Mouse (Mus musculus) hindbrain, embryonic 15.5 days (tissue): ENCODE measurements around the gene Cdk2ap2. TPM values are rescaled to one million over a fixed set of nuclear protein-coding genes. Genes with fewer than 3 reads are reported as not detected.
A peak's percentile ranks its signal among the peaks of the same experiment; 100 is the strongest.
"Not testable (repeated sequence)": the region's sequence is repeated elsewhere in the genome, so short reads cannot be mapped to it uniquely, and the experiment has no call there.

ENCODE experiments used
- ATAC-seq: fragments of 200-750 bp; cut with Nextera tagmentation; 2 replicates; pipeline ENCODE4 v1.8.0; 2017; ENCODE audit warnings: low read depth, moderate number of reproducible peaks, moderate TSS enrichment; ENCODE audit not compliant: low FRiP score
- H3K27ac ChIP-seq: fragments of 300-500 bp; sonication (generic); replicated peaks from 2 replicates; pipeline ENCODE4 v1.5.1; 2015; ENCODE audit warnings: mild to moderate bottlenecking, inconsistent platforms
- H3K27me3 ChIP-seq: fragments of 300-500 bp; sonication (generic); 2 replicates; pipeline ENCODE4 v1.6.1; 2015; ENCODE audit warnings: control low read depth, inconsistent platforms
- H3K36me3 ChIP-seq: fragments of 300-500 bp; sonication (generic); 2 replicates; pipeline ENCODE4 v1.6.1; 2015; ENCODE audit warnings: control low read depth, inconsistent platforms
- H3K4me1 ChIP-seq: fragments of 300-500 bp; sonication (generic); replicated peaks from 2 replicates; pipeline ENCODE4 v1.6.1; 2015; ENCODE audit warnings: control low read depth, inconsistent platforms
- H3K4me2 ChIP-seq: fragments of 300-500 bp; sonication (generic); 2 replicates; pipeline ENCODE4 v1.6.1; 2015; ENCODE audit warnings: moderate library complexity, mild to moderate bottlenecking, inconsistent platforms
- H3K4me3 ChIP-seq: fragments of 300-500 bp; sonication (generic); 2 replicates; pipeline ENCODE4 v1.5.1; 2015; ENCODE audit warnings: mild to moderate bottlenecking, inconsistent platforms
- H3K9ac ChIP-seq: fragments of 300-500 bp; sonication (generic); 2 replicates; pipeline ENCODE4 v1.6.1; 2015; ENCODE audit warnings: inconsistent platforms
- H3K9me3 ChIP-seq: fragments of 300-500 bp; sonication (generic); 2 replicates; pipeline ENCODE4 v1.6.1; 2016; ENCODE audit warnings: control low read depth, inconsistent platforms
- WGBS: fragments of 180-500 bp; shearing (Covaris S2); methylation state at CpG from one replicate; pipeline ENCODE4 v1.1.7; 2015; 5-methylcytosine and 5-hydroxymethylcytosine counted together
- polyA plus RNA-seq: library from polyadenylated mRNA; unstranded; fragments of >200 nt; fragmentation: Nextera tagmentation; extraction: Ambion mirVana; gene quantifications from 2 replicates; pipeline ENCODE4 v1.2.1, GENCODE M21; 2015

Gene Cdk2ap2
- polyA plus RNA-seq, 1 experiment from 2014 or later, result 92.5 TPM

GRCm38 (mm10) chr19:4122411-4123370, 25.7 kb downstream of the Cdk2ap2 start:
- 87% methylated on average over 7 of the region's 7 CpGs for WGBS
- no peaks in the 10 kb centered on the region for H3K27me3 ChIP-seq
- no peak for ATAC-seq
- no peaks in the 10 kb centered on the region for H3K9me3 ChIP-seq
- H3K4me1 ChIP-seq, result peaks cover 33% of the 10 kb centered on the region
- H3K27ac ChIP-seq, result no peak overlapping the region
- no peak overlapping the region for H3K4me2 ChIP-seq
- H3K36me3 ChIP-seq, result 0 out of 2 replicates have a peak, but pooled peaks cover 3% of the 10 kb centered on the region
- H3K9ac ChIP-seq, result no peak overlapping the region
- no peak overlapping the region for H3K4me3 ChIP-seq

- Histone ChIP-seq H3K36me3 (0 out of 2 replicates have a peak, but pooled peaks cover 4% of the 10 kb centered on the region), H3K9me3 (no peaks in the 10 kb centered on the region), H3K27me3 (no peaks in the 10 kb centered on the region), H3K4me2 (0 out of 2 replicates have a peak overlapping the region, but pooled peaks have one; percentile 69), H3K27ac (no peak overlapping the region), H3K4me3 (no peak overlapping the region), H3K4me1 (peaks cover 35% of the 10 kb centered on the region), H3K9ac (no peak overlapping the region)
- WGBS, result 83% methylated on average over 4 of the region's 4 CpGs
- ATAC-seq, result no peak
Observed at GRCm38 (mm10) chr19:4124432-4124831, 27.4 kb downstream of the Cdk2ap2 start.

GRCm38 (mm10) chr19:4125268-4125667, 28.3 kb downstream of the Cdk2ap2 start:
- 9% methylated on average over 3 of the region's 4 CpGs for WGBS
- Histone ChIP-seq H3K9ac (peak overlapping the region; percentile 84; the same call in 1 of the 2 replicates), H3K4me1 (peaks cover 33% of the 10 kb centered on the region), H3K36me3 (peaks cover 12% of the 10 kb centered on the region), H3K27ac (peak overlapping the region; percentile 77), H3K4me3 (peak overlapping the region; percentile 72), H3K4me2 (peak overlapping the region; percentile 69)
- peak; percentile 21 for ATAC-seq
- not testable (repeated sequence) for H3K9me3 ChIP-seq, H3K27me3 ChIP-seq

- WGBS, result under 1% methylated on average over 63 of the region's 64 CpGs
Observed at GRCm38 (mm10) chr19:4125741-4126696, 29.0 kb downstream of the Cdk2ap2 start, which contains the start of gene Aip. TSS of gene Aip (minus strand) at chr19:4125858.

GRCm38 (mm10) chr19:4126759-4127495, 29.9 kb downstream of the Cdk2ap2 start:
- no peaks in the 10 kb centered on the region for H3K27me3 ChIP-seq
- H3K9ac ChIP-seq, result peak overlapping the region; percentile 84
- 71% methylated on average over 7 of the region's 7 CpGs for WGBS
- H3K9me3 ChIP-seq, result no peaks in the 10 kb centered on the region
- peaks cover 26% of the 10 kb centered on the region for H3K4me1 ChIP-seq
- H3K36me3 ChIP-seq, result peaks cover 19% of the 10 kb centered on the region
- H3K4me3 ChIP-seq, result peak overlapping the region; percentile 72
- H3K27ac ChIP-seq, result 0 out of 2 replicates have a peak overlapping the region, but pooled peaks have one; percentile 77
- no peak for ATAC-seq
- H3K4me2 ChIP-seq, result peak overlapping the region; percentile 69

More at GRCm38 (mm10) chr19:4125741-4126696, 29.0 kb downstream of the Cdk2ap2 start, which contains the start of gene Aip:
- peak within 1 kb of the TSS; percentile 84 for H3K9ac ChIP-seq
- H3K4me3 ChIP-seq, result peak within 1 kb of the TSS; percentile 72
- ATAC-seq, result peak; percentile 92
- peaks cover 12% of the 10 kb centered on the region for H3K36me3 ChIP-seq
- peaks cover 26% of the 10 kb centered on the region for H3K4me1 ChIP-seq
- no peaks in the 10 kb centered on the region for H3K9me3 ChIP-seq
- H3K27ac ChIP-seq, result peak within 1 kb of the TSS; percentile 77
- H3K27me3 ChIP-seq, result no peaks in the 10 kb centered on the region
- H3K4me2 ChIP-seq, result peak within 1 kb of the TSS; percentile 69

GRCm38 (mm10) chr19:4129462-4129861, 32.5 kb downstream of the Cdk2ap2 start:
- no peak overlapping the region for H3K4me2 ChIP-seq
- H3K36me3 ChIP-seq, result peaks cover 27% of the 10 kb centered on the region
- WGBS, result 95% methylated on average over 7 of the region's 7 CpGs
- H3K27ac ChIP-seq, result no peak overlapping the region
- no peak for ATAC-seq
- H3K9me3 ChIP-seq, result no peaks in the 10 kb centered on the region
- no peak overlapping the region for H3K4me3 ChIP-seq
- peaks cover 24% of the 10 kb centered on the region for H3K4me1 ChIP-seq
- no peaks in the 10 kb centered on the region for H3K27me3 ChIP-seq
- no peak overlapping the region for H3K9ac ChIP-seq

- Histone ChIP-seq H3K4me2 (no peak overlapping the region), H3K9me3 (no peaks in the 10 kb centered on the region), H3K27me3 (no peaks in the 10 kb centered on the region), H3K4me3 (no peak overlapping the region), H3K9ac (no peak overlapping the region), H3K36me3 (peaks cover 27% of the 10 kb centered on the region), H3K27ac (no peak overlapping the region), H3K4me1 (peaks cover 18% of the 10 kb centered on the region)
- ATAC-seq, result no peak
- WGBS, result 86% methylated on average over 4 of the region's 4 CpGs
Observed at GRCm38 (mm10) chr19:4130106-4130505, 33.1 kb downstream of the Cdk2ap2 start.

- Histone ChIP-seq H3K27me3 (no peaks in the 10 kb centered on the region), H3K9me3 (no peaks in the 10 kb centered on the region), H3K27ac (no peak overlapping the region), H3K36me3 (peaks cover 27% of the 10 kb centered on the region), H3K4me3 (no peak overlapping the region), H3K9ac (no peak overlapping the region), H3K4me2 (no peak overlapping the region), H3K4me1 (peaks cover 16% of the 10 kb centered on the region)
- WGBS, result 93% methylated on average over 5 of the region's 5 CpGs
- ATAC-seq, result no peak
Observed at GRCm38 (mm10) chr19:4131075-4131474, 34.1 kb downstream of the Cdk2ap2 start.

GRCm38 (mm10) chr19:4131768-4132167, 34.8 kb downstream of the Cdk2ap2 start:
- H3K36me3 ChIP-seq, result peaks cover 27% of the 10 kb centered on the region
- no peak overlapping the region for H3K9ac ChIP-seq
- no peaks in the 10 kb centered on the region for H3K9me3 ChIP-seq
- H3K4me3 ChIP-seq, result no peak overlapping the region
- no peak for ATAC-seq
- H3K27me3 ChIP-seq, result no peaks in the 10 kb centered on the region
- H3K27ac ChIP-seq, result no peak overlapping the region
- no peak overlapping the region for H3K4me2 ChIP-seq
- H3K4me1 ChIP-seq, result peaks cover 10% of the 10 kb centered on the region
- WGBS, result 84% methylated on average over 2 of the region's 2 CpGs

GRCm38 (mm10) chr19:4134354-4134753, 37.4 kb downstream of the Cdk2ap2 start:
- H3K27ac ChIP-seq, result no peak overlapping the region
- ATAC-seq, result no peak
- no peaks in the 10 kb centered on the region for H3K27me3 ChIP-seq
- H3K9me3 ChIP-seq, result no peaks in the 10 kb centered on the region
- 0 out of 2 replicates have a peak, but pooled peaks cover 3% of the 10 kb centered on the region for H3K4me1 ChIP-seq
- 87% methylated on average over 4 of the region's 4 CpGs for WGBS
- peaks cover 23% of the 10 kb centered on the region for H3K36me3 ChIP-seq
- H3K4me3 ChIP-seq, result no peak overlapping the region
- H3K4me2 ChIP-seq, result no peak overlapping the region
- H3K9ac ChIP-seq, result no peak overlapping the region
